Mouse (Mus musculus): ENCODE results near the gene Rnase13.

Gene Rnase13

DNA sequence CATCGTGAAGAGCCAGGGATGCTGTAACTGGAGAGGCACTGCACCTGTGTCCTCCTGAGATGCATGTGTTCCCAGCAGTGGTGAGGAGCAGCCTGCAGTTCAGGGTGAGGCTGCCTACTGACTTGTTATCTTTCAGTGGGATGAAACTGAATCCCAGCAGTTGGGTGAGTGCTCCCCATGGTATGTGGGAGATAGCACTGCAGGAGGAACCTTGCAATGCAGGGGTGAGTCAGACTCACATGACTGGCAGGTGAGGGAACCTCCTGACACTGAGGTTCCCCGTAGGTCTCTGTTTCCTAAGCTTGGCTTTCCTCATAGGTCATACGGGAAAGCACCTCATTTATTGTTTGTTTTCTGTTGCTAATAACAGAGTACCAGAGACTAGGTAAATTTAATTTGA, 45.1 kb downstream of the Rnase13 start:
- DNase-seq (ENCODE audit: low read depth), result no peak

DNA sequence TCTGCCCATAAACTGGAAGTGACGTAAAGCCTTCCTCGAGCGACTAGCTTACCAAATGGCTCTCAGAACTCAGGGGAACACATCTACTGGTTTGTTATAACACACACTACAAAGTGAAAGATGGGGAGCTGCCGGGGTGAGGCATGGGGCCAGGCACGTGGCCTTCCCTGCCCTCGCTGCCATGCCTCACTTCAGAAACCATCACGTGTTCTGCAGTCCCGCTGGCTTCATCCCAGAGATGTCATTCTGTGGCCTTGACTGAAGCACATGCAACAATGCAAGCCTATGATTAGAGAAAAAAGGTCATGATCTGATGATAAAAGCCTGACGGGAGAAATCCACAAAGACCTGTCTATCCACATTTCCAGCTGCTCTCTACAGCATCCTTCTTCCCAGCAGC, 50.8 kb downstream of the Rnase13 start:
- no peak for DNase-seq (ENCODE audit: low read depth)
